Mouse (Mus musculus) limb, embryonic 14.5 days (tissue): ENCODE results near the gene Tmem204. TPM values are rescaled to one million over a fixed set of nuclear protein-coding genes. Genes with fewer than 3 reads are reported as not detected.

Source experiments
- ATAC-seq: fragments of 200-750 bp; cut with Nextera tagmentation; 2 replicates; pipeline ENCODE4 v1.8.0; 2017; ENCODE audit warnings: low read depth, moderate number of reproducible peaks, moderate TSS enrichment; ENCODE audit not compliant: low FRiP score
- DNase-seq: peaks from one replicate; pipeline ENCODE4 v3.0.0-alpha.2; 2015; ENCODE audit warnings: low spot score
- H3K27ac ChIP-seq: fragments of 300-500 bp; sonication (generic); replicated peaks from 2 replicates; pipeline ENCODE4 v1.5.1; 2014; ENCODE audit warnings: low read depth, mild to moderate bottlenecking, low read length, moderate library complexity, mixed read lengths
- H3K27me3 ChIP-seq: fragments of 300-500 bp; sonication (generic); 2 replicates; pipeline ENCODE4 v1.6.1; 2014; ENCODE audit warnings: low read length, mixed read lengths; ENCODE audit not compliant: control insufficient read depth, insufficient read depth
- H3K36me3 ChIP-seq: fragments of 300-500 bp; sonication (generic); 2 replicates; pipeline ENCODE4 v1.6.1; 2014; ENCODE audit warnings: mild to moderate bottlenecking, low read length, moderate library complexity, mixed read lengths; ENCODE audit not compliant: control insufficient read depth, insufficient read depth
- H3K4me1 ChIP-seq: fragments of 300-500 bp; sonication (generic); 2 replicates; pipeline ENCODE4 v1.6.1; 2014; ENCODE audit warnings: antibody characterized with exemption, low read length, mixed read lengths; ENCODE audit not compliant: control insufficient read depth, insufficient read depth
- H3K4me2 ChIP-seq: fragments of 300-500 bp; sonication (generic); replicated peaks from 2 replicates; pipeline ENCODE4 v1.6.1; 2014; ENCODE audit warnings: low read depth, mild to moderate bottlenecking, low read length, moderate library complexity; ENCODE audit not compliant: severe bottlenecking
- H3K4me3 ChIP-seq: fragments of 300-500 bp; sonication (generic); replicated peaks from 2 replicates; pipeline ENCODE4 v1.5.1; 2014; ENCODE audit warnings: low read length
- H3K9ac ChIP-seq: fragments of 300-500 bp; sonication (generic); 2 replicates; pipeline ENCODE4 v1.6.1; 2014; ENCODE audit warnings: mild to moderate bottlenecking, low read depth, low read length, moderate library complexity; ENCODE audit not compliant: severe bottlenecking
- H3K9me3 ChIP-seq: fragments of 300-500 bp; sonication (generic); 2 replicates; pipeline ENCODE4 v1.6.1; 2016; ENCODE audit warnings: low read length; ENCODE audit not compliant: control insufficient read depth
- POLR2A ChIP-seq: fragments of 200-500 bp; IDR thresholded peaks from 2 replicates; pipeline ENCODE4 v1.8.0; 2012; ENCODE audit warnings: inconsistent platforms, mild to moderate bottlenecking, moderate library complexity, borderline replicate concordance; ENCODE audit not compliant: insufficient read depth, insufficient read length; ENCODE audit errors: extremely low read depth
- WGBS: fragments of 180-500 bp; shearing (Covaris S2); extraction: QIAGEN DNeasy Blood & Tissue Kit; methylation state at CpG from one replicate; pipeline ENCODE4 v1.1.7; 2014; 5-methylcytosine and 5-hydroxymethylcytosine counted together
- polyA plus RNA-seq, 2 experiments: library from polyadenylated mRNA; depleted of rRNA in 1 of 2; stranded (reverse) in 1 of 2; unstranded in 1 of 2; fragments of >200 nt; fragmentation: Nextera tagmentation in 1 of 2; extraction: Ambion mirVana in 1 of 2; gene quantifications; 2 replicates each; pipeline versions ENCODE4 v1.2.1 to v1.2.3; 2012 to 2014

The Tmem204 gene
- polyA plus RNA-seq, 2 experiments, result 12.1 to 17.3 TPM

DNA sequence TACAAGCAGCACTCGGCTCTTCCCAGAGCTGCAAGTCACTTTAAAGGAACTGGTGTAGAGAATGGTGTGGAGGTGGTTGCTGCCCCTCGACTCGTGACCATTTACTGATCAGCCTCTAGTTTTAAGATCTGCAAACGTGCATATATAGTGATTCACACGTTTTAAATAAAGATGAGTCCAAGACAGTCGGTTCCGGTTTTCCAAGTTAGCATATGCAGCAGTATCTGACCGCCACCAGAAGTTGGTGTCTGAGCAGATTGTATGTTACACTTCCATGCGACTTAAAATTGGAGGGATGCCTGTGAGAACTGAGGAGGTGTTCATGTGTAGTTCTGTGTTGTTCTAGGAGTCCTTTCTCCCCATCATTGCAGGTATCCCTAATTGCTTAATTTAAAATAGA, 30.1 kb downstream of the Tmem204 start:
- no peaks in the 10 kb centered on the region for H3K9me3 ChIP-seq
- no peak overlapping the region for H3K9ac ChIP-seq
- H3K4me2 ChIP-seq, result no peak overlapping the region
- DNase-seq, result no peak
- H3K36me3 ChIP-seq, result peaks cover 48% of the 10 kb centered on the region
- no peaks in the 10 kb centered on the region for H3K4me1 ChIP-seq
- ATAC-seq, result no peak
- WGBS, result 81% methylated on average over 9 of the region's 9 CpGs
- no peak overlapping the region for H3K27ac ChIP-seq
- TF ChIP-seq POLR2A, result no peak
- H3K27me3 ChIP-seq, result no peaks in the 10 kb centered on the region
- H3K4me3 ChIP-seq, result no peak overlapping the region

DNA sequence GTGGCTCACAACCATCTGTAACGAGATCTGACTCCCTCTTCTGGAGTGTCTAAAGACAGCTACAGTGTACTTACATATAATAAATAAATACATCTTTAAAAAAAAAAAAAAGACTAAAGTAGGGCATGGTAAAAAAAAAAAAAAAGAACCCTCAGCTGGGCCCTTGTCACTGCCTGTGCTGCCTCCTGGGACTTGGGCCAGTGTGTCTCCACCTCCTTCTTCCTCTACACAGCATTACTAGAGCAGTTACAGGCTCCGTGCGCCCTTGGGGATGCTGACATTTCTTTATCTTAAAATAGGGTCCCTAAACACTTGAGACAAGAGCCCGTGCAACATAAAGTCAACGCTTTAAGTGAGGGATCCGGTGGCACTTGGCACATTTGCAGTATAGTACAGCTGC, 36.2 kb downstream of the Tmem204 start:
- ATAC-seq (no peak), DNase-seq (no peak)
- Histone ChIP-seq H3K27ac (no peak overlapping the region), H3K4me2 (no peak overlapping the region), H3K36me3 (peaks cover 39% of the 10 kb centered on the region), H3K4me1 (no peaks in the 10 kb centered on the region), H3K4me3 (no peak overlapping the region), H3K9ac (no peak overlapping the region), H3K9me3 (no peaks in the 10 kb centered on the region), H3K27me3 (no peaks in the 10 kb centered on the region)
- 89% methylated on average over 5 of the region's 6 CpGs for WGBS
- no peak for TF ChIP-seq POLR2A

DNA sequence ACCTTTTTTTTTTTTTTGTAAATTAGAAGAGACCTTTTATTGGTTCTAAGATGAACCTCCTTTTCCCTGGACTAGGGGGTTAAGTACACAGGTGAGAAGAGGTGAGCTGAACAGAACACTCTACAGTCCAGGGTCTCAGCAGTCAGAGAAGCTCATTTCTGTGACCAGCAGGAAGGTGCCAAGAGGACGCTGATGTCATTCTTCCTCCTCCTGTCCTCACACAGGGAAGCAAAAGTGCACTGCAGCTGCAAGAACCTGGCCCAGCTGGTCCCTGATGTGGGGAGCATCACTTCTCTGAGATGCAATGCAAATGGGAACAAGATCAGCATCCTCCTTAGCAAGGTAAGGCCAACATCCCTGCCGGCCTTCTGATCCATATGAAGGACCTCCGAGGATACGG, 38.1 kb downstream of the Tmem204 start:
- no peak for ATAC-seq
- 91% methylated on average over 4 of the region's 4 CpGs for WGBS
- H3K4me2 ChIP-seq, result no peak overlapping the region
- H3K27ac ChIP-seq, result no peak overlapping the region
- no peaks in the 10 kb centered on the region for H3K4me1 ChIP-seq
- peaks cover 26% of the 10 kb centered on the region for H3K36me3 ChIP-seq
- no peak overlapping the region for H3K9ac ChIP-seq
- no peak overlapping the region for H3K4me3 ChIP-seq
- no peaks in the 10 kb centered on the region for H3K27me3 ChIP-seq
- no peak for TF ChIP-seq POLR2A
- H3K9me3 ChIP-seq, result no peaks in the 10 kb centered on the region
- DNase-seq, result no peak

DNA sequence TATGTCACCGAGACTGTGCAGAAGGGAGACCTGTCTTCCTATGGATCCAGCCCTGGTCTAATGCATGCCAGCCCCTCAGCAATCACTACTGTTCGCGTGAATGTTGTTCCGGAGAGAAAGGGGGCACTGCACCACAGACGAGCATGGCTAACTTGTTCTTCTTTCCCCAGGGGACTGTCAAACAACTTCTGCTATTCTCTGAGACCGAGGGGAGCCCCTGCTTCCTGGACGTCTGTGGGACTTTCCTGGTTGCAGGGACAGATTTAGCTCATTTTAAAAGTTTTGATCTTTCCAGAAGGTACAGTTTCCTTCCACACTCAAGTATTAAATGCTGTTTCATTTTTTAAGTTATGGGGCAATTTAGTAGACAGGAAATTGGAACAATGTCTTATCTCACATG, 38.5 kb downstream of the Tmem204 start:
- no peak overlapping the region for H3K9ac ChIP-seq
- peaks cover 24% of the 10 kb centered on the region for H3K36me3 ChIP-seq
- WGBS, result 45% methylated on average over 7 of the region's 7 CpGs
- H3K27me3 ChIP-seq, result no peaks in the 10 kb centered on the region
- no peak overlapping the region for H3K27ac ChIP-seq
- H3K4me1 ChIP-seq, result no peaks in the 10 kb centered on the region
- no peak for DNase-seq
- no peak overlapping the region for H3K4me3 ChIP-seq
- TF ChIP-seq POLR2A, result no peak
- H3K9me3 ChIP-seq, result no peaks in the 10 kb centered on the region
- H3K4me2 ChIP-seq, result no peak overlapping the region
- no peak for ATAC-seq

DNA sequence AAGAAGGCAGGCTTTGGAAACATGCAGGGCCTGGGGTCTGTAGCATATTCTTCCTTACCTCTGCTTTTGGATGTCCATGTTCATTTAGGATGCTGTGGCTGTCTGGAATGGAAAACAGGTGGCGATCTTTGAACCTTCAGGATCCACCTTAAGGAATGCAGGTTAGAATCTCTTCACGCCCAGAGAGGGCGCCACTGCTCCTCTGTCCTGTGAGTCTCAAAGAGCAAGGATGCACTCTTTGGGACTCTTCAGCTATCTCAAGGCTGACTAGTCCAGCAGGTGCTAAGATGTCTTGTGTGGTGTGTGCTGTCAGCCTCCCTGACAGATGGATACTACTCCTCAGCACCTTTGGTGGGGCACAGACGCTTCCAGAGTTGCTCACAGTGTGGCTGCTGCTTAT, 47.2 kb downstream of the Tmem204 start:
- Histone ChIP-seq H3K4me1 (no peaks in the 10 kb centered on the region), H3K27ac (no peak overlapping the region), H3K9ac (no peak overlapping the region), H3K27me3 (no peaks in the 10 kb centered on the region), H3K4me3 (no peak overlapping the region), H3K4me2 (no peak overlapping the region), H3K36me3 (peaks cover 44% of the 10 kb centered on the region), H3K9me3 (no peaks in the 10 kb centered on the region)
- 61% methylated on average over 4 of the region's 4 CpGs for WGBS
- no peak for TF ChIP-seq POLR2A
- ATAC-seq, result no peak
- no peak for DNase-seq
